ENCODE assay signal across 28 mouse cellular contexts in genomic region chr9:123802421-123802820, GRCm38 (mm10). TPM values are rescaled to one million over a fixed set of nuclear protein-coding genes. Genes with fewer than 3 reads are reported as not detected.
"Had no signal": no experiment of that assay in that cellular context is flagged by ENCODE, and none has a peak within 500 bp of the region (broad histone marks: within the 10 kb centered on the region; RNA-seq: fewer than 3 reads in every experiment).

No protein-coding gene starts in this region.

- H3K4me1 ChIP-seq: limb, embryonic 10.5 days; limb, embryonic 13.5 days; liver, embryonic 12.5 days; liver, embryonic 15.5 days; lung, embryonic 15.5 days; midbrain, embryonic 12.5 days; midbrain, embryonic 15.5 days; neural tube, embryonic 12.5 days; neural tube, embryonic 15.5 days had no signal

- H3K9ac ChIP-seq: limb, embryonic 13.5 days; liver, embryonic 12.5 days; liver, embryonic 15.5 days; lung, embryonic 15.5 days; midbrain, embryonic 12.5 days; midbrain, embryonic 15.5 days; neural tube, embryonic 12.5 days; neural tube, embryonic 15.5 days had no signal

- H3K27ac ChIP-seq: kidney, postnatal 0 days; layer of hippocampus, adult 2 months; limb, embryonic 10.5 days; limb, embryonic 13.5 days; liver, embryonic 12.5 days; liver, embryonic 15.5 days; lung, embryonic 15.5 days; midbrain, embryonic 12.5 days; midbrain, embryonic 15.5 days; neural tube, embryonic 12.5 days; neural tube, embryonic 15.5 days had no signal

- H3K9me3 ChIP-seq: limb, embryonic 10.5 days; limb, embryonic 13.5 days; liver, embryonic 12.5 days; liver, embryonic 15.5 days; lung, embryonic 15.5 days; midbrain, embryonic 12.5 days; midbrain, embryonic 15.5 days; neural tube, embryonic 12.5 days; neural tube, embryonic 15.5 days had no signal

- H3K27me3 ChIP-seq: limb, embryonic 13.5 days; liver, embryonic 12.5 days; liver, embryonic 15.5 days; lung, embryonic 15.5 days; midbrain, embryonic 12.5 days; midbrain, embryonic 15.5 days; neural tube, embryonic 12.5 days; neural tube, embryonic 15.5 days had no signal

- DNase-seq: kidney, adult 18-20 months; kidney, adult 9 months; kidney, postnatal 25 days; layer of hippocampus, adult 9-11 months; liver; lung, adult 18-20 months; lung, postnatal 10 days; lung, postnatal 36 days; right cerebral cortex, adult 18-20 months; right cerebral cortex, postnatal 14 days; thymus, adult 2 months; thymus, postnatal 14 days; thymus, postnatal 4 days had no signal

- H3K4me3 ChIP-seq: layer of hippocampus, adult 2 months; limb, embryonic 10.5 days; limb, embryonic 13.5 days; liver, embryonic 12.5 days; liver, embryonic 15.5 days; lung, embryonic 15.5 days; midbrain, embryonic 12.5 days; midbrain, embryonic 15.5 days; neural tube, embryonic 12.5 days; neural tube, embryonic 15.5 days had no signal

- H3K4me2 ChIP-seq: limb, embryonic 13.5 days; liver, embryonic 12.5 days; liver, embryonic 15.5 days; lung, embryonic 15.5 days; midbrain, embryonic 12.5 days; midbrain, embryonic 15.5 days; neural tube, embryonic 12.5 days; neural tube, embryonic 15.5 days had no signal

- ATAC-seq: liver, embryonic 12.5 days; midbrain, embryonic 15.5 days had no signal

RNA-seq across cellular contexts. Expression of gene Cxcr6, which starts 3.9 kb away (rescaled TPM):
- total RNA-seq: layer of hippocampus, adult 2 months; layer of hippocampus, postnatal 25 days; left cerebral cortex, adult 18-20 months; left cerebral cortex, postnatal 25 days had no signal
- polyA plus RNA-seq: neural tube, embryonic 12.5 days; neural tube, embryonic 15.5 days had no signal

RNA-seq across cellular contexts. Expression of gene Xcr1, which starts 59.4 kb away (rescaled TPM):
- total RNA-seq: layer of hippocampus, adult 2 months; layer of hippocampus, postnatal 25 days; left cerebral cortex, adult 18-20 months; left cerebral cortex, postnatal 25 days had no signal
- polyA plus RNA-seq: limb, embryonic 10.5 days; limb, embryonic 13.5 days; liver, embryonic 12.5 days; lung, embryonic 15.5 days; midbrain, embryonic 12.5 days; neural tube, embryonic 12.5 days; stomach, embryonic 16.5 days had no signal
